Mouse (Mus musculus) forebrain, embryonic 14.5 days (tissue): ENCODE data around the gene Pcgf1. TPM values are rescaled to one million over a fixed set of nuclear protein-coding genes. Genes with fewer than 3 reads are reported as not detected.

Experiments used
- ATAC-seq: fragments of 200-750 bp; cut with Nextera tagmentation; 2 replicates; pipeline ENCODE4 v1.8.0; 2017; ENCODE audit warnings: mild to moderate bottlenecking, moderate library complexity
- DNase-seq: peaks from one replicate; pipeline ENCODE4 v3.0.0-alpha.2; 2015; ENCODE audit warnings: low spot score
- H3K27ac ChIP-seq: fragments of 300-500 bp; sonication (generic); 2 replicates; pipeline ENCODE4 v1.5.1; 2014; ENCODE audit warnings: low read depth, mild to moderate bottlenecking, control low read depth, low read length, moderate library complexity
- H3K27me3 ChIP-seq: fragments of 300-500 bp; sonication (generic); replicated peaks from 2 replicates; pipeline ENCODE4 v1.6.1; 2014; ENCODE audit warnings: low read length, control low read depth, mixed read lengths; ENCODE audit not compliant: control insufficient read depth, insufficient read depth
- H3K36me3 ChIP-seq: fragments of 300-500 bp; sonication (generic); 2 replicates; pipeline ENCODE4 v1.6.1; 2014; ENCODE audit warnings: low read length, control low read depth; ENCODE audit not compliant: control insufficient read depth, insufficient read depth
- H3K4me1 ChIP-seq: fragments of 300-500 bp; sonication (generic); 2 replicates; pipeline ENCODE4 v1.6.1; 2014; ENCODE audit warnings: antibody characterized with exemption, low read length, control low read depth; ENCODE audit not compliant: control insufficient read depth, insufficient read depth
- H3K4me2 ChIP-seq: fragments of 300-500 bp; sonication (generic); 2 replicates; pipeline ENCODE4 v1.6.1; 2014; ENCODE audit warnings: mild to moderate bottlenecking, control low read depth, low read length
- H3K4me3 ChIP-seq: fragments of 300-500 bp; sonication (generic); 2 replicates; pipeline ENCODE4 v1.5.1; 2014; ENCODE audit warnings: low read depth, low read length, control low read depth
- H3K9ac ChIP-seq: fragments of 300-500 bp; sonication (generic); 2 replicates; pipeline ENCODE4 v1.6.1; 2014; ENCODE audit warnings: mild to moderate bottlenecking, low read length, control low read depth, moderate library complexity
- H3K9me3 ChIP-seq: fragments of 300-500 bp; sonication (generic); replicated peaks from 2 replicates; pipeline ENCODE4 v1.6.1; 2016; ENCODE audit warnings: low read length, control low read depth, mixed read lengths; ENCODE audit not compliant: control insufficient read depth
- WGBS: fragments of 180-500 bp; shearing (Covaris S2); extraction: QIAGEN DNeasy Blood & Tissue Kit; methylation state at CpG from one replicate; pipeline ENCODE4 v1.1.7; 2014; 5-methylcytosine and 5-hydroxymethylcytosine counted together
- polyA plus RNA-seq: library from polyadenylated mRNA; unstranded; fragments of >200 nt; fragmentation: Nextera tagmentation; extraction: Ambion mirVana; gene quantifications from 2 replicates; pipeline ENCODE4 v1.2.1, GENCODE M21; 2014

Gene Pcgf1
- polyA plus RNA-seq, 1 experiment from 2014 or later: 56.1 TPM

DNA sequence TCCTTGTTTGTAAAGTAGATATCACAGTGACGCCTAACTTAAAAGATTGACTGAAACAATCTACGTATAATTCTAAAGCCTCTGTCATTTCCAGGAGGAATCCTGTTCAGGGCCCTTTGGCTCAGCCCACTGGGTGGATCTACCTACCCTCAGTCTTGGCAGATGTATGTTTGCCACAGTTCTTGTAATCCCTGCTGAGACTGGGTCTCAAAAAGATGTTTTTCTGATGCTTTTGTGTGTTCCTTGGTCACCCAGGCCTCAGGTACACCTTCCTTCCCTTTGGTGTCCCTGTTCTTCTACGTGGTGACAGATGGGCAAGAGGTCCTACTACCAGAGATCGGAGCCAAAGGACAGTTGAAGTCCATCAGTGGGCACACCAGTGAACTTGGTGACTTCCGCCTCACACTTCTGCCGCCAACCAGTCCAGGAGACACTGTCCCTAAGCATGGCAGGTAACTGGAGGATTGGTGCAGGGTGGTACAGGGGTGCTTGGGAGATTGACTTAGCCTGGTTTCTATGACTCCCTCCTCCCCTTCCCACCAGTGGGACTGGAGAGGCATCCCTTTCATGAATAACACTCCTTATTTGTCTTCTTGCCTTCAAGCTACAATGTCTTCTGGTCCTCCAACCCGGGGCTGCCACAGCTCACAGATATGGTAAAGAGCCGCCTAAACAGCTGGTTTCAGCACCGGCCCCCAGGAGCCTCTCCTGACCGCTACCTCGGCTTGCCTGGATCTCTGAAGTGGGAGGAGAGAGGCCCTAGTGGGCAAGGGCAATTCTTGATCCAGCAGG, 38.9 kb downstream of the Pcgf1 start:
- peaks cover 15% of the 10 kb centered on the region for H3K4me1 ChIP-seq
- H3K9me3 ChIP-seq: no peaks in the 10 kb centered on the region
- DNase-seq (no peak), ATAC-seq (no peak)
- peak overlapping the region; percentile 83 for H3K4me3 ChIP-seq
- peak overlapping the region; percentile 95 for H3K4me2 ChIP-seq
- no peak overlapping the region; the same call in 1 of the 2 replicates for H3K27ac ChIP-seq
- WGBS: 81% methylated on average over 11 of the region's 11 CpGs
- peaks cover 28% of the 10 kb centered on the region for H3K36me3 ChIP-seq
- H3K27me3 ChIP-seq: no peaks in the 10 kb centered on the region
- peak overlapping the region; percentile 94 for H3K9ac ChIP-seq

DNA sequence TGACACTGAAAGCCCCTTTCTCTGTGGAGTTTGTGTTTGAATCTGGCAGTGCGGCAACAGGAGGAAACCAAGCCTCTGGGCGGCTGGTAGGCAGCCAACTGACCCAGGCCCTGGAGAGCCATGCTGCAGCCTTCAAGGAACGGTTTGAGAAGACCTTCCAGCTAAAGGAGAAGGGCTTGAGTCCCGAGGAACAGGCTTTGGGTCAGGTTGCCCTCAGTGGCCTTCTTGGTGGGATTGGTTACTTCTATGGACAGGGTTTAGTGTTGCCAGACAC, 39.4 kb downstream of the Pcgf1 start:
- peak overlapping the region; percentile 95; the same call in 1 of the 2 replicates for H3K4me2 ChIP-seq
- H3K9me3 ChIP-seq: no peaks in the 10 kb centered on the region
- 94% methylated on average over 4 of the region's 4 CpGs for WGBS
- no peaks in the 10 kb centered on the region for H3K27me3 ChIP-seq
- ATAC-seq (no peak), DNase-seq (no peak)
- 0 out of 2 replicates have a peak overlapping the region, but pooled peaks have one; percentile 18 for H3K27ac ChIP-seq
- no peak overlapping the region; the same call in 1 of the 2 replicates for H3K9ac ChIP-seq
- H3K4me1 ChIP-seq: peaks cover 15% of the 10 kb centered on the region
- H3K4me3 ChIP-seq: no peak overlapping the region
- peaks cover 28% of the 10 kb centered on the region for H3K36me3 ChIP-seq

DNA sequence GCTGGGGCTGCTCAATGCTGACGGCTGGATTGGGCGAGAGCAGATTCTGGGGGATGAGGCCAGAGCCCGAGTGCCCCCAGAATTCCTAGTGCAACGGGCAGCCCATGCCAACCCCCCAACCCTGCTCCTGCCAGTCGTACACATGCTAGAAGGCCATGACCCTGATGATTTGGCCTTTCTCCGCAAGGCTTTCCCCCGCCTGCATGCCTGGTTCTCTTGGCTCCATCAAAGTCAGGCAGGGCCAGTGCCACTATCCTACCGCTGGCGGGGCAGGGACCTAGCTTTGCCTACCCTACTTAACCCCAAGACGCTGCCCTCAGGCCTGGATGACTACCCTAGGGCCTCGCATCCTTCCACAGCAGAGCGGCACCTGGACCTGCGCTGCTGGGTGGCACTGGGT, 39.9 kb downstream of the Pcgf1 start:
- Histone ChIP-seq H3K4me3 (no peak overlapping the region), H3K9ac (no peak overlapping the region), H3K27me3 (no peaks in the 10 kb centered on the region), H3K27ac (peak overlapping the region; percentile 18; the same call in 1 of the 2 replicates), H3K4me2 (no peak overlapping the region), H3K9me3 (no peaks in the 10 kb centered on the region), H3K4me1 (peaks cover 17% of the 10 kb centered on the region), H3K36me3 (peaks cover 28% of the 10 kb centered on the region)
- DNase-seq (no peak), ATAC-seq (no peak)
- 89% methylated on average over 13 of the region's 13 CpGs for WGBS

DNA sequence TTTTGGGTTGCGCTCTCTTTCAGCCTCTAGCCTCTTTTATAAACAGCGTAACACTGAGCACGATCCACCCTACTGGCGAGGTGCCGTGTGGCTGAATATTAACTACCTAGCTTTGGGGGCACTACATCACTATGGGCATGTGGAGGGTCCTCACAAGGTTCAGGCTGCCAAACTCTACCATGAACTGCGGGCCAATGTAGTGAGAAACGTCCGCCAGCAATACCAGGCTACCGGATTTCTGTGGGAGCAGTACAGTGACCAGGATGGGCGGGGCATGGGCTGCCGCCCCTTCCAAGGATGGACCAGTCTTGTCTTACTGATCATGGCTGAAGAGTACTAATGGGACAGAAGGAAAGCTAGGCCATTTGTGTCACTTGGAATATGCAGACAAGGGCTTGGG, 40.7 kb downstream of the Pcgf1 start:
- Histone ChIP-seq H3K4me1 (peaks cover 22% of the 10 kb centered on the region), H3K36me3 (peaks cover 32% of the 10 kb centered on the region), H3K9me3 (no peaks in the 10 kb centered on the region), H3K27ac (no peak overlapping the region), H3K4me2 (no peak overlapping the region), H3K9ac (no peak overlapping the region; the same call in 1 of the 2 replicates), H3K27me3 (no peaks in the 10 kb centered on the region), H3K4me3 (no peak overlapping the region)
- DNase-seq (no peak), ATAC-seq (no peak)
- 78% methylated on average over 11 of the region's 11 CpGs for WGBS

DNA sequence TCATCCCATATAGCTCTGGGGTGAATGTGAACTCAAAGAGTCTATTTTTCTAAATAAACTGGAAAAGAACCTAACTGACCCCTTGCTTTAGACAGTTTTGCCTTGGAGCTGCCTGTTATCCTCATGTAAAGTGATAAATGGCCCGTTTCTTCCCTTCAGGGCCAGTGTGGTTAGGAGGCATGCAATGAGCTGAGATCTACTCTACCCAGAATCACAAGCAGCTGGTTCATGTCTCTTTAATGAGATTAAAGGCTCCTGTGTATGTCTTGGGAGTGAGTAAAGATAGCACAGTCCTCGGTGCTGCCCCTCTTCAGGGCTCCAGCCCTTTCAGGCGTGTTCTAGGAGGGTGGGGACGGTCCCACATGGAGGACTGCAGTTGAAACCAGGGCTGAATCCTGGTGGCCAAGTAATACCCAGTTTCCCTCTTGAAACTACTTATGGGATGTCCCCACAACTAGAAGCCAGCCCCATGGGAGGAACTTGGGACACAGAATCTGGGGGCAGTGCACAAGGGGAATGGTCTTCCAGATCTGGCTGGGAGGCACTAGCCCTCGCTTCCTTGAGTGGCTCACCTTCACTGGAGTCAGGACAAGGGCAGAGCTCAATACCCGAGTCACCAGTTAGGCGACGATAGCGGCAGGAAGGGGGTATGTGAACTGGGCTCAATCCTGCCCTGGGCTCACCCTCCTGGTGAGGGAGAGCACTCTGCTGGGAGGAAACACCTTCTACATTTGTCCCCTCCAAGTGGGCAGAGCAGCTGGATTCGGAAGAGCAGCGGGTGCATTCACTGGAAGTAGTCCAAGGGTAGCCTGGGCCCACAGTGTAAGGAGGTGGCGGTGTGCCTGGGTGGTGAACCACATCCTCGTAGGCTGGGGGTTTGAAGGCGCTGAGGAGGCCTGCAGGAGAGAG, 41.4 kb downstream of the Pcgf1 start:
- peak overlapping the region; percentile 22; the same call in 1 of the 2 replicates for H3K9ac ChIP-seq
- ATAC-seq: no peak
- no peak overlapping the region; the same call in 1 of the 2 replicates for H3K4me2 ChIP-seq

DNA sequence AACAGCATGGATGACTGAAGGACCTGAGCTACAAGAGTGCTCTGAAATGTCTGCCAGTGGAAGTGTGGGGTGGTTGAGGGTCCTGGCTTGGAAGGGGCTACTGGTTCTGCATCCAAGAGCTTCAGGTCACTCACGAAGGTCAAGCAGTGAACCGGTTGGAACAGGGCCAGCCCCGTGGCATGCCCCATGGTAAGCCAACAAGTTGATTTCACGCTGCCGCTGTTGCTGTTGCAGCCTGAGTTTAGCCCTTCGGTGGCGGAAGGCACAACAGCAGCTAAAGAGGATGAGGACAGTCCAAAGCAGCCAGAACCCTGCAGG, 42.0 kb downstream of the Pcgf1 start:
- Histone ChIP-seq H3K27me3 (no peaks in the 10 kb centered on the region), H3K4me3 (peak overlapping the region; percentile 65; the same call in 1 of the 2 replicates), H3K27ac (no peak overlapping the region), H3K36me3 (peaks cover 34% of the 10 kb centered on the region), H3K9ac (peak overlapping the region; percentile 92; the same call in 1 of the 2 replicates), H3K4me1 (peaks cover 30% of the 10 kb centered on the region), H3K9me3 (no peaks in the 10 kb centered on the region), H3K4me2 (peak overlapping the region; percentile 94)
- WGBS: 81% methylated on average over 7 of the region's 7 CpGs
- ATAC-seq (no peak), DNase-seq (no peak)

More for the DNA sequence above, 41.4 kb downstream of the Pcgf1 start:
- 80% methylated on average over 14 of the region's 14 CpGs for WGBS
- H3K27me3 ChIP-seq: no peaks in the 10 kb centered on the region
- H3K4me3 ChIP-seq: no peak overlapping the region
- no peak for DNase-seq
- H3K27ac ChIP-seq: no peak overlapping the region
- H3K4me1 ChIP-seq: peaks cover 24% of the 10 kb centered on the region
- peaks cover 34% of the 10 kb centered on the region for H3K36me3 ChIP-seq
- no peaks in the 10 kb centered on the region for H3K9me3 ChIP-seq

DNA sequence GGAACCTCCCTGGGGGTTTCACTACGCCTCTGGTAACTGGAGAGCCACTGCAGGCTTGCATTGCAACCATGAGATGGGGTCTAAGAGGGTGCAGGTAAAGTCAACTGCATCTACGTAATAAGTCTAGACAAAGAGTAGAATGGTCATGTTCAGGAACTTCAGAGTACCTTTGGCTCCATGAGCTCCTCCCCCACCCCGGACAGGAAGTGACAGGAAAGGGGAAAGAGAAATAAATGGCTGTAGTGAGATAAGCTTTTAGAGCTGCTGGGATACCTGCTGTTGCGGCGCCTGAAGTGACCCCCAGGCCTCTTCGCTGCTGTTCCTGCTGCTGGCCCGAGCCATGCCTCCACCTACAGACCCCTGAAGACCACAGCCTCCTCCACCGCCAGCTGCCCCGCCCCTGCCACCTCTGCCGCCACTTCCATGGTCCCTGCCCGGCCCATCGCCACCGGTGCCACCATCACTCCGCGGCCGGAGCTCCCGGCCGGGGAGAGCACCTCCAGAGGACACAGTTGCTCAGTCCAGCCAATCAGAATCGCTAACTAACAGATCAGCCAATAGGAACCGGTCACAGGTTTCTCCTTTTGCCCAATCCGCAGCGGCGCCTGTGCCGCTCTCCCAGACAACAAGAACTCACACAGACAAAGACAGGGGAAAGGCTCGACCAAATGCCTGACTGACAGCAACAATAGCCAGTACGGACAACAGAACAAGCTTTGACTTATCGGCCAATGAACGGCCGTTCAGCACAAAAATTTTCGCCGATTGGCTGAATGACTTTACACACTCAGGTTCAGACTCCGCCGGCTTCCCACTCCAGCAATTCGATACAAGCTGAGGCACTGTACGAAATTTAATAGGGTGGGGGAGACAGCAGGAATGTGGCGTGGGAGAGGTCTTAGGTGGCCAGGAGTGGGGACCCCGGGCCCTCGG, 43.5 kb downstream of the Pcgf1 start, which contains the start of gene Wbp1:
Gene Wbp1 (minus strand): TSS at position 630 of the 933 bp plus-strand sequence.
- peaks cover 34% of the 10 kb centered on the region for H3K36me3 ChIP-seq
- peak; percentile 95 for ATAC-seq
- peak; percentile 99 for DNase-seq
- WGBS: under 1% methylated on average over 38 of the region's 38 CpGs
- no peaks in the 10 kb centered on the region for H3K27me3 ChIP-seq
- peaks cover 26% of the 10 kb centered on the region for H3K4me1 ChIP-seq
- H3K4me3 ChIP-seq: peak within 1 kb of the TSS; percentile 65
- no peaks in the 10 kb centered on the region for H3K9me3 ChIP-seq
- H3K4me2 ChIP-seq: peak within 1 kb of the TSS; percentile 94
- peak within 1 kb of the TSS; percentile 95 for H3K9ac ChIP-seq
- peak within 1 kb of the TSS; percentile 98 for H3K27ac ChIP-seq
